In genomic region chr3:132871318-132871904, GRCm38 (mm10) we compare ENCODE assay signal across 9 mouse cellular contexts.
DNase-seq lines count a peak whose midpoint lies in the region; ATAC-seq and TF ChIP-seq lines count a peak whose summit lies in the region.
"Had no signal": no experiment of that assay in that cellular context is flagged by ENCODE, and none has a peak within 500 bp of the region (broad histone marks: within the 10 kb centered on the region; RNA-seq: fewer than 3 reads in every experiment).

No protein-coding gene starts in this region.

- TF ChIP-seq EP300 in lung, postnatal 0 days (IDR thresholded peaks at IDR 0.05): peak; percentile 69

- peak; percentile 29 for DNase-seq in layer of hippocampus, adult 9-11 months
- DNase-seq in layer of hippocampus, postnatal 25 days (ENCODE audit: extremely low spot score in 1 of 2, low spot score in 1 of 2): no peak
- peak; percentile 64 to 83 for DNase-seq in cerebellum, adult 2 months
- DNase-seq in lung, postnatal 0 days (ENCODE audit: low spot score): peak; percentile 79
- DNase-seq in layer of hippocampus, adult 8-10 months (ENCODE audit: low spot score in 2 of 2): no peak

- peaks cover 9% of the 10 kb centered on the region; the same call in 1 of the 2 replicates for H3K4me1 ChIP-seq in cerebellum, adult 2 months (ENCODE audit: control insufficient read depth, insufficient read depth, low read length)
- H3K4me1 ChIP-seq in intestine, embryonic 15.5 days (replicated peaks): peaks cover 3% of the 10 kb centered on the region; the same call in 1 of the 2 replicates
- no peaks in the 10 kb centered on the region; the same call in 1 of the 2 replicates for H3K4me1 ChIP-seq in lung, postnatal 0 days (ENCODE audit: insufficient read depth, low read depth, low read length)

- 0 out of 2 replicates have a peak, but pooled peaks have one; percentile 34 for ATAC-seq in intestine, embryonic 15.5 days
- peak; percentile 79 for ATAC-seq in lung, postnatal 0 days
- ATAC-seq in erythroid progenitor cell, adult 5-6 weeks (replicated peaks; ENCODE audit: low FRiP score, poor library complexity, severe bottlenecking): no peak
- ATAC-seq in erythroblast, adult 5-6 weeks (replicated peaks; ENCODE audit: low FRiP score, poor library complexity, severe bottlenecking): no peak

- TF ChIP-seq POLR2A in cerebellum, adult 2 months (IDR thresholded peaks at IDR 0.05; ENCODE audit: borderline replicate concordance, insufficient read depth, low read length): no peak

- no peak overlapping the region for H3K4me2 ChIP-seq in intestine, embryonic 15.5 days (replicated peaks)
- H3K4me2 ChIP-seq in lung, postnatal 0 days (replicated peaks; ENCODE audit: low read depth, low read length): no peak overlapping the region
- H3K4me2 ChIP-seq: hindbrain, embryonic 15.5 days had no signal

- H3K27me3 ChIP-seq in cerebellum, adult 2 months (ENCODE audit: control insufficient read depth, insufficient read depth, low read length): no peaks in the 10 kb centered on the region
- H3K27me3 ChIP-seq in intestine, embryonic 15.5 days (replicated peaks): no peaks in the 10 kb centered on the region
- H3K27me3 ChIP-seq in lung, postnatal 0 days (replicated peaks; ENCODE audit: insufficient read depth, low read length): no peaks in the 10 kb centered on the region
- H3K27me3 ChIP-seq: hindbrain, embryonic 15.5 days had no signal

- no peaks in the 10 kb centered on the region for H3K36me3 ChIP-seq in intestine, embryonic 15.5 days
- no peaks in the 10 kb centered on the region for H3K36me3 ChIP-seq in lung, postnatal 0 days (ENCODE audit: insufficient read depth, low read length)
- H3K36me3 ChIP-seq: hindbrain, embryonic 15.5 days had no signal

- no peak for TF ChIP-seq CTCF in cerebellum, adult 2 months (IDR thresholded peaks at IDR 0.05; ENCODE audit: borderline replicate concordance, insufficient read depth, low read depth, low read length)
- no peak for TF ChIP-seq CTCF in lung, postnatal 0 days (IDR thresholded peaks at IDR 0.05)

- H3K4me3 ChIP-seq in cerebellum, adult 2 months (replicated peaks; ENCODE audit: insufficient read depth, low read depth, low read length): no peak overlapping the region
- no peak overlapping the region for H3K4me3 ChIP-seq in intestine, embryonic 15.5 days (replicated peaks)
- H3K4me3 ChIP-seq in lung, postnatal 0 days (ENCODE audit: low read depth, low read length): no peak overlapping the region
- H3K4me3 ChIP-seq: hindbrain, embryonic 15.5 days had no signal

- H3K9me3 ChIP-seq in intestine, embryonic 15.5 days: no peaks in the 10 kb centered on the region
- H3K9me3 ChIP-seq in lung, postnatal 0 days (ENCODE audit: low read length): no peaks in the 10 kb centered on the region
- H3K9me3 ChIP-seq: hindbrain, embryonic 15.5 days had no signal

- no peak overlapping the region for H3K9ac ChIP-seq in intestine, embryonic 15.5 days
- no peak overlapping the region for H3K9ac ChIP-seq in lung, postnatal 0 days (replicated peaks; ENCODE audit: low read depth)
- H3K9ac ChIP-seq: hindbrain, embryonic 15.5 days had no signal

- 26% methylated on average over 9 of the region's 9 CpGs for WGBS in cerebellum, adult 2 months
- 77% methylated on average over 9 of the region's 9 CpGs for WGBS in intestine, embryonic 15.5 days
- 45% methylated on average over 9 of the region's 9 CpGs for WGBS in lung, postnatal 0 days

- H3K27ac ChIP-seq in cerebellum, adult 2 months (ENCODE audit: insufficient read depth, low read length): no peak overlapping the region
- H3K27ac ChIP-seq in intestine, embryonic 15.5 days: no peak overlapping the region
- 0 out of 2 replicates have a peak overlapping the region, but pooled peaks have one; percentile 5 for H3K27ac ChIP-seq in lung, postnatal 0 days (ENCODE audit: low read length)
- H3K27ac ChIP-seq: hindbrain, embryonic 15.5 days had no signal

Comparison
In these comparisons a context has a peak if more than half of its experiments do, and no peak if none do; other contexts are left out.
1. DNase-seq: peak in layer of hippocampus, adult 9-11 months (single experiment), cerebellum, adult 2 months (2 of 2) and lung, postnatal 0 days (single experiment); none in layer of hippocampus, postnatal 25 days (0 of 2) and layer of hippocampus, adult 8-10 months (0 of 2).
2. ATAC-seq: peak in intestine, embryonic 15.5 days (single experiment) and lung, postnatal 0 days (single experiment); none in erythroid progenitor cell, adult 5-6 weeks (single experiment) and erythroblast, adult 5-6 weeks (single experiment).